Mouse (Mus musculus) E14TG2a.4 (cell line): ENCODE measurements around the gene Sv2c.

Experiments used
- H3K27me3 ChIP-seq: 2 replicates; pipeline ENCODE4 v1.6.1; 2014; ENCODE audit warnings: low read length, control low read depth; ENCODE audit not compliant: insufficient read depth
- H3K36me3 ChIP-seq: 2 replicates; pipeline ENCODE4 v1.6.1; 2014; ENCODE audit warnings: low read length, control low read depth; ENCODE audit not compliant: insufficient read depth
- H3K4me1 ChIP-seq: replicated peaks from 2 replicates; pipeline ENCODE4 v1.6.1; 2014; ENCODE audit warnings: low read depth, low read length, control low read depth
- H3K4me3 ChIP-seq: replicated peaks from 2 replicates; pipeline ENCODE4 v1.5.1; 2014; ENCODE audit warnings: mild to moderate bottlenecking, low read length
- H3K9me3 ChIP-seq: 2 replicates; pipeline ENCODE4 v1.6.1; 2014; ENCODE audit warnings: low read length, control low read depth
- CTCF ChIP-seq: conservative IDR thresholded peaks from 2 replicates; pipeline ENCODE4 v1.5.1; 2014; ENCODE audit warnings: low read length
- NANOG ChIP-seq: IDR thresholded peaks from 2 replicates; pipeline ENCODE4 v1.6.1; 2014; ENCODE audit warnings: borderline replicate concordance, low read length, mixed read lengths
- POU5F1 ChIP-seq: IDR thresholded peaks from 2 replicates; pipeline ENCODE4 v1.6.1; 2014; ENCODE audit warnings: low read length, borderline replicate concordance

Gene Sv2c

GRCm38 (mm10) chr13:95966791-95967190, 165.6 kb downstream of the Sv2c start:
- no peaks in the 10 kb centered on the region for H3K36me3 ChIP-seq
- TF ChIP-seq NANOG (no peak), CTCF (no peak), POU5F1 (no peak)
- no peaks in the 10 kb centered on the region for H3K9me3 ChIP-seq
- no peaks in the 10 kb centered on the region for H3K27me3 ChIP-seq
- H3K4me3 ChIP-seq = no peak overlapping the region
- no peaks in the 10 kb centered on the region for H3K4me1 ChIP-seq

GRCm38 (mm10) chr13:95965596-95965995, 166.8 kb downstream of the Sv2c start:
- TF ChIP-seq POU5F1 (no peak), NANOG (no peak), CTCF (no peak)
- no peaks in the 10 kb centered on the region for H3K27me3 ChIP-seq
- 0 out of 2 replicates have a peak, but pooled peaks cover 2% of the 10 kb centered on the region for H3K4me1 ChIP-seq
- H3K36me3 ChIP-seq = no peaks in the 10 kb centered on the region
- H3K4me3 ChIP-seq = no peak overlapping the region
- H3K9me3 ChIP-seq = no peaks in the 10 kb centered on the region

- Histone ChIP-seq H3K27me3 (no peaks in the 10 kb centered on the region), H3K36me3 (no peaks in the 10 kb centered on the region), H3K4me1 (peaks cover 5% of the 10 kb centered on the region), H3K9me3 (no peaks in the 10 kb centered on the region), H3K4me3 (no peak overlapping the region)
- TF ChIP-seq POU5F1 = no peak
- no peak for TF ChIP-seq CTCF
- TF ChIP-seq NANOG = no peak
Measured at GRCm38 (mm10) chr13:95965162-95965561, 167.2 kb downstream of the Sv2c start.

- Histone ChIP-seq H3K4me3 (no peak overlapping the region), H3K36me3 (no peaks in the 10 kb centered on the region), H3K4me1 (peaks cover 12% of the 10 kb centered on the region), H3K9me3 (no peaks in the 10 kb centered on the region), H3K27me3 (no peaks in the 10 kb centered on the region)
- no peak for TF ChIP-seq CTCF
- TF ChIP-seq NANOG = no peak
- no peak for TF ChIP-seq POU5F1
Measured at GRCm38 (mm10) chr13:95964226-95964625, 168.2 kb downstream of the Sv2c start.

GRCm38 (mm10) chr13:95963671-95964070, 168.7 kb downstream of the Sv2c start:
- TF ChIP-seq NANOG (no peak), CTCF (no peak), POU5F1 (no peak)
- Histone ChIP-seq H3K4me1 (peaks cover 12% of the 10 kb centered on the region), H3K27me3 (no peaks in the 10 kb centered on the region), H3K36me3 (no peaks in the 10 kb centered on the region), H3K4me3 (no peak overlapping the region), H3K9me3 (no peaks in the 10 kb centered on the region)

- no peaks in the 10 kb centered on the region for H3K36me3 ChIP-seq
- no peaks in the 10 kb centered on the region for H3K27me3 ChIP-seq
- peaks cover 12% of the 10 kb centered on the region for H3K4me1 ChIP-seq
- H3K4me3 ChIP-seq = no peak overlapping the region
- TF ChIP-seq CTCF = no peak
- TF ChIP-seq POU5F1 = no peak
- TF ChIP-seq NANOG = no peak
- no peaks in the 10 kb centered on the region for H3K9me3 ChIP-seq
Measured at GRCm38 (mm10) chr13:95961905-95962304, 170.5 kb downstream of the Sv2c start.

- no peaks in the 10 kb centered on the region for H3K27me3 ChIP-seq
- H3K36me3 ChIP-seq = no peaks in the 10 kb centered on the region
- no peaks in the 10 kb centered on the region for H3K9me3 ChIP-seq
- peaks cover 12% of the 10 kb centered on the region for H3K4me1 ChIP-seq
- no peak for TF ChIP-seq POU5F1
- no peak for TF ChIP-seq NANOG
- no peak for TF ChIP-seq CTCF
- H3K4me3 ChIP-seq = 0 out of 2 replicates have a peak overlapping the region, but pooled peaks have one; percentile 13
Measured at GRCm38 (mm10) chr13:95961191-95961791, 171.1 kb downstream of the Sv2c start.

GRCm38 (mm10) chr13:95960477-95961185, 171.7 kb downstream of the Sv2c start:
- Histone ChIP-seq H3K27me3 (no peaks in the 10 kb centered on the region), H3K36me3 (no peaks in the 10 kb centered on the region), H3K4me1 (peaks cover 12% of the 10 kb centered on the region), H3K4me3 (0 out of 2 replicates have a peak overlapping the region, but pooled peaks have one; percentile 13), H3K9me3 (no peaks in the 10 kb centered on the region)
- TF ChIP-seq NANOG (no peak), CTCF (no peak), POU5F1 (no peak)
